Mouse (Mus musculus): ENCODE results near the gene Actg1.

DNA sequence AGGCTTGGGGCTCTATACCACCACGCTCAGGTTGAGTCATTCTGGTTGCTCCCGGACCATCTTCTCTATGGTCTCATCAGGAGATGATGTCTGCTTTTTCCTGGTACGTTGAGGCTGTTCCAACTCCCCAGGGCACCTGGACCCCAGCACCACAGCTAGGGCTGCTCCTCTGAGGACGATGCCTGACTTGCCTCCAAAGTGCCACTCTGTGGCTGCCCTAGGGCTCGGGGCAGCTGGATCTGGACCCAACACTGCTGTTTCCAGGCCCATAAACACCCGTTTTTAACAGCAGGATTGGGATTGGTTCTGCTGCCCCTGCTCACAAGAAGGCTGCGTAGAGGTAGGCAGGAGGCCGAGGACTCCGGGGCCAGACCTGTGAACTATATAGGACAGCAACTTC is 45.2 kb downstream of the Actg1 start:
- TF ChIP-seq CTCF (IDR thresholded peaks at IDR 0.05; ENCODE audit: low read depth) (no peak), EP300 (IDR thresholded peaks at IDR 0.05; ENCODE audit: low read depth) (no peak)

Measured in heart, postnatal 0 days (tissue).